Mouse (Mus musculus) adrenal gland, postnatal 4 days (tissue): ENCODE results near the gene Gprin2. TPM values are rescaled to one million over a fixed set of nuclear protein-coding genes. Genes with fewer than 3 reads are reported as not detected.
A peak's percentile ranks its signal among the peaks of the same experiment; 100 is the strongest.

Experiments
- DNase-seq, 2 experiments: peaks; one replicate each; pipeline ENCODE4 v3.0.0; 2021 to 2022; ENCODE audit warnings: low spot score in 2 of 2, mixed read lengths in 2 of 2
- total RNA-seq, 2 experiments: library from RNA; stranded (reverse); gene quantifications; 2 replicates each; pipeline ENCODE4 v1.2.3; 2021

Gene Gprin2
- total RNA-seq, 2 experiments from 2014 or later = 3.0 to 3.9 TPM

DNA sequence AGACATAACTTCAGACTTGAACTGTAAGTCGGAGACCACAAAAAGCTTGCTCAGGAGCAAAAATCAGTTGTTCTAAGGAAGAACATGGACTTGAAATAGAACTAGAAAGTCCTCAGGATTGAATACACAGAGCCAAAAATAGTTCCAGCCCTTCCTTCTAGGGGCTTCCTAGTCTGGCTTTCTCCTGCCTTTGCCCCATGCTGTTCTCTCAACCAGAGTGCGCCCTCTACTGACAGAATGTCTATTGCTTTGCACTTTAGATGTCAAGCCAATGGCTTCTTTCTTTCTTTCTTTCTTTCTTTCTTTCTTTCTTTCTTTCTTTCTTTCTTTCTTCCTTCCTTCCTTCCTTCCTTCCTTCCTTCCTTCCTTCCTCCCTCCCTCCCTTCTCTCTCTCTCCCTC lies 7.2 kb upstream of the Gprin2 start:
- DNase-seq = no peak

DNA sequence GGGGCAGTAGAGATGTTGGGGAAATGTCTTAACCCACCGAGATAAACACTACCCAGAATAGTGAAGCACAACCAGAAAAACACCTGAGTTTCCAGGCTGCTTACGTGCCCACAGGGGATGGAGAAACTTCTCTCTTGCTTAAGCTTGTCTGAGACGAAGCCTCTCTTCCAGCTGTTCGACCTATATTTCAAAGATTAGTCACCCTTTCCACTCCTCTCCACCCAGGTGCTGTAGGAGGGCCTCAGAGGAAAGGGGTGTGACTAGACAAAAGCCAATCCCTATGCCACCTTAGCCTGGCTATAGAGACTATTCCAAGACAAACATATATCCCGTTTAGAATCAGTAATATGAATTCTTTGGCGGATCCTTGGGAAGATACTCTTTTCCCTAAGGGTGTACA lies 6.5 kb upstream of the Gprin2 start:
- DNase-seq = no peak

DNA sequence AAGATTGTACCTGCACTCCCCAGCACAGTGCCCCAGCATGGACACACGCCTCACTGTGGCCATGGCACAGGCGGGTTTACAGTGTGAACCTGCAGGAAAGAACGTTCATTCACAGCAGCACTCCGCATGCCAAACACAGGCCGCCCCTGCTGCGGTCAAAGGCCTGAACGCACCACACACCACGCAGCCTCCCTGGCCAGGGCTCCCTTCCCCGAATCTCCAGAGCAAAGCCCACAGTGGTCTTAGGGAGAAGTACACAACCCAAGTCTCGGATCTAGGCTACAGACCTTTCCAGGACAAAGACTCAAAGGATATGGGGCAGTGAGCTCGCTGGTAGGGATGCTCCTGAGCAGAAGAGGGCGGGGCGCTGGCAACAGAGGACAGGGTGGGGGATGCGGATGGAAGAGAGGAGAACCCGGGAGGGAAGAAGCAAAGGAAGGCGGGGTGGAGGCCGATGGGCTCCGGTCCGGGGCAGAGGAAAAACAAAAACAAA lies 669 bp downstream of the Gprin2 start:
- no peak for DNase-seq

DNA sequence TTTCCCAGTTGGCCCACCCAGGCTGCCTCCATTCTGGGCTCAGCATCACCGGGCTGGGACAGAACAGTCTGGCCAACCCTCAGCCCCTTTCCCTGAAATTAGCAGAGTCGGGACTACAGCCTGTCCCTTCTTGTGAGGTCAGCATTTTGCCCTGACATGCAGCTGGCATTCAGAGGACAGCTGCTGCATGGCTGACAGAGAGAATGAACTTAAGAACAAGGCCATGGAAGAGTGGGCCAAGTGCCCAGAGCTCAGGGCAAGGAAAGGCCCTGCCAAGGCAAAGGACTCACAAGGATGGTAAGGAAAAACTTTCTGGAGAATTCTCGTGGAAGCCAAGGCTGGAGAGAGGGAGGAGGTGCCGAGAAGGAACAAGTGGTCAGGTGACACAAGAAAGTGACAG lies 4.7 kb downstream of the Gprin2 start:
- DNase-seq = no peak

DNA sequence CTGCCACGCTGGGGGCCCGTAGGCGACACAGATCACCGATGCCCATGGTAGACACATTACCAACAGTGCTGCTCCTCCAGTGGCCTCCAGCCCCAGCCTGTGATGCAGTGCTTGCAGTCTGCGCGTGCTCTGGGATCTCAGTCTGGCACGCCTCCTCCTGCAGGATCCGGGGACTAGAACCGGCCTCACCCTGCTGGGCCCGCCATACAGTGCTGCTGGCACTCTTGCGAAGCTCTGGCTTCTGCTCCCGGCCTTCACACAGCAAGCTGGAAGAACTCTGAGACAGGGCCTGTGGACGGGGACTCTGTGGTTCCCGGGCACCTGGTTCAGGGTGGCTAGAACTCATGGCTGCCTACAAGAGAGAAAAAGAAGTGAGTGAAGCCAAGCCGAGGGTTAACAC lies 6.0 kb downstream of the Gprin2 start:
- no peak for DNase-seq

DNA sequence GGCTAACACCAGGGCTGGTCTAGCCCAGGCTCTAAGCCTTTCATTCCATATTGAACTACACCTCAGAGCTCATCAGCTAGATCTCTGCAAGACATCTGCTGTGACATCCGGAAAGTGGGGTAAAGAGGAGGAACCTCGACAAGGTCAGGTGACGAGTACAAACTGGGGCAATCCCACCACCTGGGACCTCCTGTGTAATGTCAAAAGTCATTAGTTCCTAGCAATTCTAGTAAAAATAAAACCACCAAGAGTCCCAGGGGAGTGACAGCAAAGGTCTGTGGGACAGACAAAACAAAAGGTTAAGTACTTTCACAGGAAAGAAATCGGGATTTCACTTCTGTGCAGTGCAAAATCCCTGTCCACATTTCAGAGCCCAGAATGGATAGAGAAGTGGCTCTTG lies 7.6 kb downstream of the Gprin2 start:
- no peak for DNase-seq

DNA sequence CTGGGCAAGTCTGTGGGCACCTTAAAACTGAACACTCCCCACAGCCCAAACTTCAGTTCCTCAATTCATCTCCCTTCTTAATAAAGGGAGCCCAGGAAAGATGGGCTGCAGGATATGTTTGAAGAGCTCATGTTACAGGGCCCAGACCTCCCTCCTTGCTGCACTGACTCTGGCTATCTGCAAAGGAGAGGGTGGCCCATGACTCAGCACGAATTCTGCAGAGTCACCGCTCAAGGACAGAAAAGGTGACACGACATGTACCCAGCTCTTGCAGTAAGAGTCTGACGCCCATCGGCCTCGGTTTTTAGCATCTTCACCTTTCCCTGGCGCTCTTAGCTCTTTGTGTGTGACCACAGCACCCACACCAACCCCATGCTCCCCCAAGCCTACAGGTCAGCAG lies 11.1 kb downstream of the Gprin2 start:
- no peak for DNase-seq

DNA sequence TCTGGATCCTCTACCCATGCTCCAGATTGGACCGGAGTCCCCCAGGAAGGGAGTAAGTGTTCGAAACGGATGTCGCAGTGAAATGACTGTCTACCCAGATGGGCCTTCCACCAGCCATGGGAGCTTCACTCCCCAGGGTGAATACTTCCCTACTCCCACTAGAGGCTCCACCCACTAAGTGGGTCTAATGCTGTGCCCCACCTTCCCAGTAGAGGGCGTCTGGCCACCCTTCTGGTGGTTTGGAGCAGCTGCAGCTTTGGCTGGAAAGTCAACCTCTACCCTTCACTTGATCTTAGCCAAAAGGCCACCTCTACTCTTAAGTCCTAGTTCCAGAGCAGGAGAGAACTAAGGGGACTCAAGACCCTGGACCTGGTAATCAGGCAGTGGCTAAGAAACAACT lies 12.8 kb downstream of the Gprin2 start:
- DNase-seq = peak; percentile 37 to 48

DNA sequence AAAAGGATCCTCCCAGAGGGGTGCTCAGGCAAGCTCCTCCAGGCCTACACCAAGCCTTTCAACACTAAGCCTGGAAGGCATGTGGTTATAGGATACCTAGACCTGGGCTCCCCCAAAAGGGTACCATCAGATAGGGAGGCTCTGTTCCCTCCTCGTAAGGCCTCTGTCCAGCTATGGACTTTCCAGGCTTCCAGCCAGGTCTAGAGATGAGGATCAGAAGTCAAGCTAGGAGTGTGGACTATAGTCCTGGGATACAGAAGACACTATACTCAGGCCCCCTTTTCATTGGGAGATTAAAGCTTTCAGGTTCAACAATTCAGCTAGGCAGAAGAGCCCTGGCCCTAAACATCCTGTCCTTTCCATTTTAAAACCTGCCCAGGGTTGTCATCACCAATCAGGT lies 18.4 kb downstream of the Gprin2 start:
- DNase-seq = no peak

DNA sequence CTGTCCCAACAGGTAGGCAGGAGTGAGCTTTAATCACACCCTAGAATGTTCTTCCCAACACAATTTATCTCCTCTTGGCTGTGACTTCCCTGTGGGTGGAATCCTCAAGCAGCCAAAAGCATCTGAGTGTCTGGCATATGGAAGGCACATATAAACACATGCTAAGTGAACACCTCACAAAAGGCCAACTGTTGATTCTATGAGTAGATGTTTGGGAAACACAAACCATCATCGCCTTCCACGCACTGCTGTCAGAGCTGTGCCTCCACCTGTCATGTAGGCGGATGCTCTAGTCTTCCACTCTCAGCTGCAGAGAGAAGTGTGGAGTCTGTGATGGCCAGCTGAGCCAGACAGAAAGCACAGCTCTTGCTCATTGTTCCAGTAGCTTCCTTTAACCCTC lies 22.1 kb downstream of the Gprin2 start:
- DNase-seq = no peak

DNA sequence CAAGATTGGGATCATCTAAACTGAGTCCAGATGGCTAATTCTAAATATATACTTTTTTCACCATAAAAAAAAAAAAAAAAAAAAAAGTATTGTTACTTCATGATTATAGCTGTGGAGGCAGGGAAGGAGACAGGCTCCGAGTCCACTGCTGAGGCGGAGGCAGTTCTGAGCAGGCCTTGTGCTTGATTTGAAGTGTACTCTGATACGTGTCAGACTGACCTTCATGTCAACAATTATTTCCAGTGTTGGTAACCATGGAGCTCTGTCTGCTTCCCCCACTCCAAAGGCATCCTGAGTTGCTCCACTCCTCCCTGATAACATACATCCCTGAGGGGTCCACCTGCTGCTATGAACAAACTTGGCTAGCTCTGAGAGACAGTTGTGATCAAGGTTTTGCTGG lies 30.3 kb downstream of the Gprin2 start:
- DNase-seq = no peak

DNA sequence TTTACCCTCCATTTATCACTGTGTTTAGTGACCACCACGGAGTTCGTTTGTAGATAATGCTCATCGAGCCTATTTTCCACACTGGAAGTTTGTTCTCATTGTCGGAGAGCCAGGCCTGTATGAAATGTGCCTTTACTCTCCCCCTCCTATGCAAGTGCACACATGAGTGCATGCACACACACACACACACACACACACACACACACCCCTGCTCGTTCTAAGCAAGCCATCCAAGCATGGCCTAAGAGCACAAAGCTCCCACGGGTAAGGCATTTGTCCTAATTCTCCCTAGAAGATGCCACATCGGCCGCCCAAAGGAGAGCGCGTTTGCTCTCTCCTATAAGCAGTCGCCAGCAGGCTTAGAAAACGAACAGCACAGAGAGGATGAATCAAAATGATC lies 45.7 kb downstream of the Gprin2 start:
- no peak for DNase-seq

DNA sequence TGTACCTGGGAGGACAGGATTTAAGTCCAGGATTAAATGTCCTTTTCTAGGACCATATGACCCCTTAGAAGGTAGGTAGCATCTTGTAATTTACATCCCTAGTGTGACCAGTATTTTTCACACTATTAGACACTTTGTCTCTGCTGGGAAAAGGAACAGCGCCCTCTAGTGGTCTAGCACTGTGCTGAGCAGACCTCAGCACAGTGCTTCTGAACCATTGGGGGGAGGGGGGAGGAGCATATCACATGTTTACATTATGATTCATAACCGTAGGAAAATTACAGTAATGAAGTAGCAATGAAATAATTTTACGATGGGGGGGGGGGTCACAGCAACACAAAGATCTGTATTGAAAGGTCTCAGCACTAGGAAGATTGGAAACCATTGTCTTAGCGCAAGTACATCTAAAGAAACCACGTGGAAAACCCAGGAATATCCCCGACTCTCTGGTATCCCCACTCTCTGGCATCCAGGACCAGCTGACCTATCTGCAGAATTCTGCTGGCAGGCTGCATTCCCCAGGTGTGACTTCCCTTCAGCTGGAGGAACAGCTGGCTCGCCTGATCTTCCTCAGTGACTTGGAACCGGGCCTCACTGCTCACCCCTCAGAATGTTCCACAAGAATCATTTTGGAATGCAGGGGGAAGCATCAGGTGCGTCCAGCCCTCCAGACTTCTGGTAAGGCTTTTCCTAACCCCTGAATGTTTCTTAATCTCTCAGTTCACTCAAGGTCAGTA lies 46.7 kb downstream of the Gprin2 start:
- peak in 1 of 2 experiments; percentile 18 for DNase-seq

DNA sequence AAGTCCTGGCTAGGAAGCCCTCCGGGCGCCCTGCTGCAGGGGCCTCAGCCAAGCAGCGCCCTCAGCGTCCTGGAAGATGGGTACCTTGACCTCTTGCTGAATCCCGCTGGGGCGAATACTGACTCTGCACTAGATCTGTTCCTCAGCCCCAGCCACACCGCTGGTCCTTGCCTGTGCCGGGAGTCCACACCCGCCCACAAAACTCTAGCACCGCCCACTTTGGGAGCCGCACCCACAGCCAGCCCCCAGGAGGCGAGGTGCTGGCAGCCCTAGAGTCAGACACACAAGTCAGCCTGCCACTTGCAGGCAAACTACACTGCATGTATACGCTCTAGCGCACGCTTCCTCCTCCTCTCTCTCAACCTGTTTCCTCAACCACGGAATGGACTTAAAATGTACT lies 49.1 kb downstream of the Gprin2 start, which contains the start of gene Npy4r:
Gene Npy4r (minus strand): TSS at position 148 of the 400 bp plus-strand sequence.
- peak in 1 of 2 experiments; percentile 19 for DNase-seq

DNA sequence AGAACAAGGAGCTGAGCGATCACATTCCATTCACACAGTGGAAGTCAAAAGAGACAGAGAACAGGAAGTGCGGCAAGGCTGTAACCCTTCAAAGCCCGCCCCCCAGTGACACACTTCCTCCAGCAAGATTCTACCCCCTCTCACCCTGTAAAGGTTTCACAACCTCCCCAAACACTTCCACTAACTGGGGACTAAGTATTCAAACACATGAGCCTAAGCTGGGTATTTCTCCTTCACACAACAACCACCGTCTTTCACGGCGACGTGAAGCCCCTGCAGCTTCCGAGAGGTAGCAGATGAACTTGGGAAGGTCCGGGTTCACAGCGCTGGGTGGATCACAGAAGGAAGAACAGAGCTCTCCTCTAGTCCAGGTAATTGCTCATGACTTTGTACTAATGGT lies 58.5 kb downstream of the Gprin2 start:
- DNase-seq = no peak

DNA sequence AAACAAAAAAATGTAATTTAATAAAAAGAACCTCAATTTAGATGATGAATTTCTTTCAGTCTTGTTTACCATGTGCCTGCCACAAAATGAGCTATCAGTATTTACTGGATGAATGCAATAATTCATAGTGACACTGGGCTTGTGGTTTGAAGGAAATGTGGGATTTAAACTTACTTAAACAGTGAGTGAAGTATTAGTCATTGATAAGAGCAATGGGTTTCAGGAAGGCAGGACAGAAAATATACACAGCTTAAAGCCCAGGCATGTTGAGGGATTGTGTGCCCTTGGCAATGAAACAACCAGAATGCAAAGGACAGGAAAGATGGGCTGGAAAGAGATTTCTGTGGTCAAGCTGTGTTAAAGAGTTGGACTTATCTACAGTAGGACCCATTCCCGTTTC lies 59.1 kb downstream of the Gprin2 start:
- no peak for DNase-seq

DNA sequence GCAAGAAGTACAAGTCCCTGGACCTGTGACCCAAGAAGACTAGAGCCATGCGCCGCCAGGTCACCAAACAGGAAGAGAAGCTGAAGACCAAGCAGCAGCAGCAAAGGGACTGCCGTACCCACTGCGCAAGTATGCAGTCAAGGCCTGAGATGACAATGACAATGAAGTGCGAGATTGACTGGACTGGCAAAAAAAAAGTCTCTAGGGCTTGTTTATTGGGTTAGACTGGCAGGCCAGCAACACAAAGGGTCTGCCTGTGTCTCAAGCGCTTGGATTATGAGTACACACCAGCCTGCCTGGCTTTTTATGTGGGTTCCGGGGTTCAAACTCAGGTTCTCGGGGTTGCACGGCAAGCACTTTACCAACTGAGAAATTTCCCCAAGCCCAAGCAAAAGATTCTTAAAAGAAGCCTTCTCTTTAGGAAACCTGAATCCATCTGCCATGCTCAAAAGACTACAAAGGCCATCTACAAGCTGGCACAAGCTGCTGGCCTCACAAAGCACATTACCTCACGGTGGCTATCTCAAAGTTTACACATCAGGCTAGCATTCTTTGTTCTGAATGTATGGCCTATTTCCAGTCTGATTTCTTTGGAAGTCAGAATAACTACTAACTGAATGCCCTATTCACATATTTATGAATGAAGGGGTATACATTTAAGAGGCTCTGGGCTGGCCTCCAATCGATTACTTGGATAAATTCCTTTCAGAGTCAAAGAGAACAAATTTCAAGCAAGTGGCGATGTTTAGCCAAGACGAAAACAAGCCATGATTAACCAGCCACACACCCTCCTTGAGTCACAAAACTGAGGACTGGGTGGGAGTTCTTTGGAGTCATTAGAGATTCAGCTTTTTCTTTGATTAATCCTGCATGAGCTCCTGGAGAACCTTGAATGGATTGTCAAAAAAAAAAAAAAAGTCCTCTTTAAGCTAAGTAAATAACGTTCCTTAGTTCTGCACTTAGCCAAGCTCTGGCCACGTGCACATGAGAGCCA lies 61.5 kb downstream of the Gprin2 start:
- no peak for DNase-seq

Other genes with a start within 250 kb of the Gprin2 start
- not detected for gene Rbp3, start 247.7 kb downstream of the Gprin2 start, total RNA-seq
- under 1 TPM; 0.08 to 0.17 TPM for gene Zfp488, start 222.9 kb downstream of the Gprin2 start, total RNA-seq
- not detected for gene Gm30083, start 186.5 kb downstream of the Gprin2 start, total RNA-seq
- gene Gm5460, start 184.9 kb downstream of the Gprin2 start, total RNA-seq = not detected
- not detected for gene Antxrl, start 148.9 kb downstream of the Gprin2 start, total RNA-seq
- 1 to 10 TPM; 3.7 to 4.0 TPM for gene Anxa8, start 115.7 kb downstream of the Gprin2 start, total RNA-seq
- not detected for gene A630023A22Rik, start 98.9 kb downstream of the Gprin2 start, total RNA-seq
- gene Npy4r, start 49.2 kb downstream of the Gprin2 start, total RNA-seq = under 1 TPM in 1 of 2 experiments, not detected in 1; 0.20 TPM
- 1 to 10 TPM; 1.1 to 1.3 TPM for gene Syt15, start 17.9 kb upstream of the Gprin2 start, total RNA-seq
- 10 to 100 TPM; 12.6 to 16.0 TPM for gene Shld2, start 108.8 kb upstream of the Gprin2 start, total RNA-seq
- gene Glud1, start 109.1 kb upstream of the Gprin2 start, total RNA-seq = 100 to 1,000 TPM; 220 to 286 TPM
- gene Fam25c, start 153.8 kb upstream of the Gprin2 start, total RNA-seq = not detected
- gene Sncg, start 173.1 kb upstream of the Gprin2 start, total RNA-seq = 10 to 100 TPM; 17.2 to 45.8 TPM
- 10 to 100 TPM; 26.0 to 28.3 TPM for gene Mmrn2, start 173.8 kb upstream of the Gprin2 start, total RNA-seq